Comparison of ENCODE assay signal across 8 mouse cellular contexts in genomic region chr12:69681566-69682061, GRCm38 (mm10). TPM values are rescaled to one million over a fixed set of nuclear protein-coding genes. Genes with fewer than 3 reads are reported as not detected.
DNase-seq lines count a peak whose midpoint lies in the region; ATAC-seq lines count a peak whose summit lies in the region.

Sos2 (minus strand) TSS chr12:69681852.

- H3K4me1 ChIP-seq in erythroblast, embryonic 14.5 days (ENCODE audit: control insufficient read depth): peaks cover 34% of the 10 kb centered on the region
- peaks cover 8% of the 10 kb centered on the region for H3K4me1 ChIP-seq in heart, embryonic 12.5 days (replicated peaks)
- peaks cover 15% of the 10 kb centered on the region for H3K4me1 ChIP-seq in kidney, embryonic 15.5 days
- H3K4me1 ChIP-seq in midbrain, embryonic 16.5 days (ENCODE audit: control insufficient read depth, insufficient read depth, low read length): peaks cover 14% of the 10 kb centered on the region
- H3K4me1 ChIP-seq in stomach, embryonic 14.5 days (ENCODE audit: control insufficient read depth, insufficient read depth, low read length): peaks cover 18% of the 10 kb centered on the region; the same call in 1 of the 2 replicates

- peak; percentile 62 for DNase-seq in CD4-positive helper T cell, adult 2 months (ENCODE audit: low read depth, low spot score)
- peak; percentile 73 for DNase-seq in adrenal gland, postnatal 25 days
- DNase-seq in liver: peak; percentile 80

- WGBS in heart, embryonic 12.5 days: 7% methylated on average over 63 of the region's 85 CpGs
- under 1% methylated on average over 46 of the region's 85 CpGs for WGBS in kidney, embryonic 15.5 days
- WGBS in midbrain, embryonic 16.5 days: under 1% methylated on average over 51 of the region's 85 CpGs
- WGBS in stomach, embryonic 14.5 days: under 1% methylated on average over 64 of the region's 85 CpGs

- no peaks in the 10 kb centered on the region for H3K9me3 ChIP-seq in erythroblast, embryonic 14.5 days (ENCODE audit: control insufficient read depth, low read length)
- H3K9me3 ChIP-seq in heart, embryonic 12.5 days (replicated peaks): no peaks in the 10 kb centered on the region
- no peaks in the 10 kb centered on the region for H3K9me3 ChIP-seq in kidney, embryonic 15.5 days (replicated peaks)
- no peaks in the 10 kb centered on the region for H3K9me3 ChIP-seq in midbrain, embryonic 16.5 days (replicated peaks; ENCODE audit: control insufficient read depth, low read length, poor library complexity, severe bottlenecking)
- no peaks in the 10 kb centered on the region for H3K9me3 ChIP-seq in stomach, embryonic 14.5 days (ENCODE audit: control insufficient read depth, low read depth, low read length)

- no peaks in the 10 kb centered on the region for H3K36me3 ChIP-seq in erythroblast, embryonic 14.5 days (ENCODE audit: control insufficient read depth)
- no peaks in the 10 kb centered on the region for H3K36me3 ChIP-seq in heart, embryonic 12.5 days
- H3K36me3 ChIP-seq in kidney, embryonic 15.5 days: no peaks in the 10 kb centered on the region
- H3K36me3 ChIP-seq in midbrain, embryonic 16.5 days (ENCODE audit: control insufficient read depth, insufficient read depth, low read length): no peaks in the 10 kb centered on the region
- no peaks in the 10 kb centered on the region for H3K36me3 ChIP-seq in stomach, embryonic 14.5 days (ENCODE audit: control insufficient read depth, insufficient read depth, low read length)

- peak; percentile 91 for ATAC-seq in heart, embryonic 12.5 days (ENCODE audit: insufficient number of reproducible peaks, low FRiP score)
- peak; percentile 87 for ATAC-seq in kidney, embryonic 15.5 days (replicated peaks; ENCODE audit: low FRiP score)
- peak; percentile 80 for ATAC-seq in midbrain, embryonic 16.5 days
- peak; percentile 82 for ATAC-seq in stomach, embryonic 14.5 days (ENCODE audit: insufficient number of reproducible peaks, insufficient read depth, low FRiP score, low read depth)

- no peaks in the 10 kb centered on the region for H3K27me3 ChIP-seq in erythroblast, embryonic 14.5 days (ENCODE audit: control insufficient read depth)
- no peaks in the 10 kb centered on the region for H3K27me3 ChIP-seq in heart, embryonic 12.5 days (replicated peaks)
- no peaks in the 10 kb centered on the region for H3K27me3 ChIP-seq in kidney, embryonic 15.5 days
- H3K27me3 ChIP-seq in midbrain, embryonic 16.5 days (ENCODE audit: control insufficient read depth, insufficient read depth, low read depth, low read length): no peaks in the 10 kb centered on the region
- H3K27me3 ChIP-seq in stomach, embryonic 14.5 days (ENCODE audit: control insufficient read depth, insufficient read depth, low read length): no peaks in the 10 kb centered on the region

- peak within 1 kb of the TSS; percentile 87 for H3K4me2 ChIP-seq in heart, embryonic 12.5 days
- H3K4me2 ChIP-seq in kidney, embryonic 15.5 days: peak within 1 kb of the TSS; percentile 75
- H3K4me2 ChIP-seq in midbrain, embryonic 16.5 days (ENCODE audit: low read length): peak within 1 kb of the TSS; percentile 83
- peak within 1 kb of the TSS; percentile 48 for H3K4me2 ChIP-seq in stomach, embryonic 14.5 days (replicated peaks; ENCODE audit: low read depth, low read length)

- peak within 1 kb of the TSS; percentile 96 for H3K9ac ChIP-seq in heart, embryonic 12.5 days
- peak within 1 kb of the TSS; percentile 89 for H3K9ac ChIP-seq in kidney, embryonic 15.5 days
- H3K9ac ChIP-seq in midbrain, embryonic 16.5 days (ENCODE audit: low read depth, low read length): peak within 1 kb of the TSS; percentile 97
- peak within 1 kb of the TSS; percentile 97 for H3K9ac ChIP-seq in stomach, embryonic 14.5 days (replicated peaks; ENCODE audit: low read depth, low read length)

- H3K27ac ChIP-seq in heart, embryonic 12.5 days (ENCODE audit: poor library complexity, severe bottlenecking): peak within 1 kb of the TSS; percentile 99
- peak within 1 kb of the TSS; percentile 91 for H3K27ac ChIP-seq in kidney, embryonic 15.5 days
- H3K27ac ChIP-seq in midbrain, embryonic 16.5 days (ENCODE audit: low read length): peak within 1 kb of the TSS; percentile 98
- H3K27ac ChIP-seq in stomach, embryonic 14.5 days (ENCODE audit: low read length): peak within 1 kb of the TSS; percentile 98

- peak within 1 kb of the TSS; percentile 92 for H3K4me3 ChIP-seq in erythroblast, embryonic 14.5 days (replicated peaks)
- H3K4me3 ChIP-seq in heart, embryonic 12.5 days: peak within 1 kb of the TSS; percentile 78
- peak within 1 kb of the TSS; percentile 82 for H3K4me3 ChIP-seq in kidney, embryonic 15.5 days (replicated peaks)
- peak within 1 kb of the TSS; percentile 97 for H3K4me3 ChIP-seq in midbrain, embryonic 16.5 days (ENCODE audit: low read depth, low read length)
- peak within 1 kb of the TSS; percentile 87 for H3K4me3 ChIP-seq in stomach, embryonic 14.5 days (ENCODE audit: low read depth, low read length)

RNA-seq across cellular contexts. Expression of gene Sos2, which starts in this region (rescaled TPM):
- 51.2 and 51.4 TPM in 2 replicates for total RNA-seq in adrenal gland, postnatal 25 days (2021)
- 0.56 and 0.90 TPM in 2 replicates for polyA plus RNA-seq in erythroblast, embryonic 14.5 days (2012)
- 8.3 and 8.4 TPM in 2 replicates for polyA plus RNA-seq in heart, embryonic 12.5 days (2016; fragmentation: Nextera tagmentation; extraction: Ambion mirVana)
- 8.7 and 9.1 TPM in 2 replicates for polyA plus RNA-seq in kidney, embryonic 15.5 days (2015; fragmentation: Nextera tagmentation; extraction: Ambion mirVana)
- 12.9 and 14.2 TPM in 2 replicates for polyA plus RNA-seq in midbrain, embryonic 16.5 days (2015; fragmentation: Nextera tagmentation; extraction: Ambion mirVana)
- 14.3 and 15.0 TPM in 2 replicates for polyA plus RNA-seq in stomach, embryonic 14.5 days (2014; fragmentation: Nextera tagmentation; extraction: Ambion mirVana)

Comparison
In these comparisons a context has a peak if more than half of its experiments do, and no peak if none do; other contexts are left out.
1. Peak in every context shown above with its lines: DNase-seq, ATAC-seq, H3K4me3 ChIP-seq and H3K27ac ChIP-seq.